Mouse (Mus musculus) central nervous system, embryonic 18 days (tissue): ENCODE measurements around the gene Gm19965. TPM values are rescaled to one million over a fixed set of nuclear protein-coding genes. Genes with fewer than 3 reads are reported as not detected.

Source experiments
- polyA plus RNA-seq: library from polyadenylated mRNA; depleted of rRNA; stranded (reverse); fragments of >200 nt; gene quantifications from 2 replicates; pipeline ENCODE4 v1.2.3, GENCODE M21; 2012; rRNA removed

Gm19965 gene
- not detected in 2 replicates for polyA plus RNA-seq

GRCm38 (mm10) chr1:116802683-116803082 lies at the start of gene Gm19965:
Gene Gm19965, plus strand, starts transcription at chr1:116802983.

